Mouse (Mus musculus): Measurements from ENCODE around the gene Arid1b. TPM values are rescaled to one million over a fixed set of nuclear protein-coding genes. Genes with fewer than 3 reads are reported as not detected.

The Arid1b gene
- polyA plus RNA-seq, 1 experiment from 2014 or later, result 12.9 TPM

DNA sequence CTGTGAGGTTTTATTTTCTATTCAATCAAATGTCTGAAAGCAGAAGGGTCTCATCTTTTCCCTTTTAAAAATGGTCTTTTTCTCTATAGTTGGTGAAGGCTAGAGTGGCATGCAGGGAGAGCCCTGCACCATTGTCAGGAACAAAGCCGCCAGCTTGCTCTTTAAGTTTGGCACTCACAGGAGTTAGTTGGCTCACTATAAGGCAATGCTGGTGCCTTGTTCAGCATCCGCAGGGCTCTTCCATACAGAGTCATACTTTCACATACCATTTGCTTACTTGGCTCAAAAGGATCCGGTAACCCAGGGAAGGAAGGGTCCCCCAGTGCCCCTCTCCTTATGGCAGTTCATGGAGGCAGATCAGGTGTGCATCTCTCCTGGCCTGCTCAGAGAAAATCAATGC lies 279.0 kb downstream of the Arid1b start:
- peaks cover 20% of the 10 kb centered on the region for H3K36me3 ChIP-seq
- WGBS, result 95% methylated on average over 3 of the region's 3 CpGs
- ATAC-seq (replicated peaks; ENCODE audit: low FRiP score), result no peak

DNA sequence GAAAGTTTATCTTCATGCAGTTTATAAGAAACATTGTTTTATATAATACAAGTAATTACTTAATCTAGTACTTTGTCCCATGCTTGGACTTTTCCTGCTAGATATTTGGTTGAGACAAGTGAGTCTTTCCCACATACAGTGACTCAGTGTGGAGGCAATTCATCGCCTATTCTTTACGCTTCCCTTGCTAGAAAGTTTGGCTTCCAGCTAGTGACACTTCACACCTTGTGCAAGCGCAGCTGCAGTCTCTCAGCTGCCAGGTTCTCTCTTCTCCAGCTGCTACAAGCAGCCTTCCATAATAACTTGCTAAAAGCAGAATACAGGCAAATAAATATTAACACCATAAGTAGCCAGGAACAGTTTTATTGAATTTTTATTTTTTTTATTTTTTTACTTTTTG lies 279.6 kb downstream of the Arid1b start:
- no peak overlapping the region for H3K9ac ChIP-seq
- H3K27ac ChIP-seq, result no peak overlapping the region
- H3K36me3 ChIP-seq, result peaks cover 19% of the 10 kb centered on the region; the same call in 1 of the 2 replicates
- ATAC-seq (replicated peaks; ENCODE audit: low FRiP score), result no peak
- no peak overlapping the region for H3K4me2 ChIP-seq
- H3K9me3 ChIP-seq (replicated peaks), result no peaks in the 10 kb centered on the region
- no peaks in the 10 kb centered on the region for H3K27me3 ChIP-seq
- H3K4me1 ChIP-seq, result peaks cover 30% of the 10 kb centered on the region
- no peak overlapping the region for H3K4me3 ChIP-seq (replicated peaks)
- 67% methylated on average over 3 of the region's 3 CpGs for WGBS

More for the DNA sequence above, 279.0 kb downstream of the Arid1b start:
- Histone ChIP-seq H3K9me3 (replicated peaks) (no peaks in the 10 kb centered on the region), H3K27ac (no peak overlapping the region), H3K9ac (no peak overlapping the region), H3K4me2 (no peak overlapping the region), H3K4me1 (peaks cover 26% of the 10 kb centered on the region), H3K4me3 (replicated peaks) (no peak overlapping the region), H3K27me3 (no peaks in the 10 kb centered on the region)

GRCm38 (mm10) chr17:5274429-5274828 lies 280.3 kb downstream of the Arid1b start:
- no peak overlapping the region for H3K4me3 ChIP-seq (replicated peaks)
- no peak; the same call in 1 of the 2 replicates for ATAC-seq (replicated peaks; ENCODE audit: low FRiP score)
- H3K27ac ChIP-seq, result no peak overlapping the region
- H3K9ac ChIP-seq, result no peak overlapping the region
- H3K9me3 ChIP-seq (replicated peaks), result no peaks in the 10 kb centered on the region
- peaks cover 27% of the 10 kb centered on the region for H3K4me1 ChIP-seq
- peaks cover 24% of the 10 kb centered on the region; the same call in 1 of the 2 replicates for H3K36me3 ChIP-seq
- H3K4me2 ChIP-seq, result no peak overlapping the region
- 62% methylated on average over 3 of the region's 3 CpGs for WGBS
- H3K27me3 ChIP-seq, result no peaks in the 10 kb centered on the region

DNA sequence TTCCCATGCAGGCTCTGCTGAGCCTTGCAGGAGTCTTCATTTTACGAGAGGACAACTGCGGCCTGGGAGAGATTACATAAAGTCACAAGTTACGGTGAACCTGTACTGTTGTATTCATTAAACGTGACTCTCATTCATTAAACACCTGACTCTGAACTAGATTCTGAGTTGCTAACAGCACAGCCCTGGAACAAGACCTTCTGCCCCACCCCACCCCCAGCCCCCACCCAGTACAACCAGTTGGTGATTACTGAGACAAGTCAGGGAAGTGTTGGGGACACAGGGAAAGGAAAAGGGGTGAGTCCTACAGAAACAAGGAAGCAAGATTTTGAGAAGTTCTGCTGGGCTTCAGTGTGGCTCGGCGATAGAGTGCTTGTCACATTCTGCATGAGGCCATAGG lies 281.6 kb downstream of the Arid1b start:
- no peaks in the 10 kb centered on the region for H3K9me3 ChIP-seq (replicated peaks)
- 86% methylated on average over 6 of the region's 6 CpGs for WGBS
- no peak for ATAC-seq (replicated peaks; ENCODE audit: low FRiP score)
- H3K27ac ChIP-seq, result no peak overlapping the region
- H3K36me3 ChIP-seq, result peaks cover 32% of the 10 kb centered on the region
- no peak overlapping the region for H3K9ac ChIP-seq
- H3K4me2 ChIP-seq, result no peak overlapping the region
- peaks cover 19% of the 10 kb centered on the region; the same call in 1 of the 2 replicates for H3K4me1 ChIP-seq
- no peaks in the 10 kb centered on the region for H3K27me3 ChIP-seq
- H3K4me3 ChIP-seq (replicated peaks), result no peak overlapping the region

DNA sequence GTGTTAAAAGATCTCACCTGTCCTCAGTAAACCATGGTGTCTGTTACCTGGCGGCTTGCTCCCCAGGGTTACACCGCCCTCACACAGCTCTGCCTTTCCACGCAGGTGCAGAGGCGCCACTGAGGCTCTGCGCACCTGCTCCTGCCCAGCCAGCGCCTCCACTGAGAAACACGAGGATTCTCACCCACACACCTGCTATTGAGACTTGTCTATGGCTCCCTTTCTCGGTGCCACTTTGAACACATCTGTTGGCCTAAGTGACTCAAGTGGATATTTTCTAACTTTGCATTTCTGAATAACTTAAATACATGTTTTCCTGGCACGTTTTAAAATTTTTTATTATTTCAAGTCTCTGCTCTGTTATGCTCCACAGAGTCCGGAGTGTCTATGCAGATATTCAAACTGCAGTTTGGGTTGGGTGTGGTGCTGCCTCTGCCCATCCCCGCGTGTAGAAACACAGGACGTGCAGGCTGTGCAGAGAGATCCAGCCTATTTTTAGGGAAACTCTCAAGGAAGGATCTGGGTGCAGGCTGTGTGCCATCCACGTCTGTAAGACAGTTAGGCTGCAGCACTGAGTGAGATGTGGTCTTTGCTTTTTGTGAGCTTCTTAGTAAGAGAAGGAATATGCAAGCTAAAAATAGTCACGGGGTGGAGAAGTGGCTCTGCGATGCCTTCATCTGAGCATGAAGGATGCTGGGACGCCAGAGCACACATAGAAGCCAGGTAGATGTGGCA lies 283.2 kb downstream of the Arid1b start:
- Histone ChIP-seq H3K27ac (no peak overlapping the region), H3K9ac (no peak overlapping the region), H3K9me3 (replicated peaks) (no peaks in the 10 kb centered on the region), H3K36me3 (peaks cover 37% of the 10 kb centered on the region), H3K27me3 (no peaks in the 10 kb centered on the region), H3K4me2 (no peak overlapping the region), H3K4me3 (replicated peaks) (no peak overlapping the region), H3K4me1 (peaks cover 19% of the 10 kb centered on the region; the same call in 1 of the 2 replicates)
- 89% methylated on average over 17 of the region's 17 CpGs for WGBS
- ATAC-seq (replicated peaks; ENCODE audit: low FRiP score), result no peak

GRCm38 (mm10) chr17:5280499-5281053 lies 286.4 kb downstream of the Arid1b start:
- no peaks in the 10 kb centered on the region for H3K27me3 ChIP-seq
- no peak overlapping the region for H3K4me2 ChIP-seq
- H3K36me3 ChIP-seq, result peaks cover 46% of the 10 kb centered on the region
- no peaks in the 10 kb centered on the region for H3K9me3 ChIP-seq (replicated peaks)
- no peak for ATAC-seq (replicated peaks; ENCODE audit: low FRiP score)
- H3K4me1 ChIP-seq, result peaks cover 16% of the 10 kb centered on the region; the same call in 1 of the 2 replicates
- 90% methylated on average over 4 of the region's 4 CpGs for WGBS
- H3K9ac ChIP-seq, result no peak overlapping the region
- no peak overlapping the region for H3K27ac ChIP-seq
- no peak overlapping the region for H3K4me3 ChIP-seq (replicated peaks)

DNA sequence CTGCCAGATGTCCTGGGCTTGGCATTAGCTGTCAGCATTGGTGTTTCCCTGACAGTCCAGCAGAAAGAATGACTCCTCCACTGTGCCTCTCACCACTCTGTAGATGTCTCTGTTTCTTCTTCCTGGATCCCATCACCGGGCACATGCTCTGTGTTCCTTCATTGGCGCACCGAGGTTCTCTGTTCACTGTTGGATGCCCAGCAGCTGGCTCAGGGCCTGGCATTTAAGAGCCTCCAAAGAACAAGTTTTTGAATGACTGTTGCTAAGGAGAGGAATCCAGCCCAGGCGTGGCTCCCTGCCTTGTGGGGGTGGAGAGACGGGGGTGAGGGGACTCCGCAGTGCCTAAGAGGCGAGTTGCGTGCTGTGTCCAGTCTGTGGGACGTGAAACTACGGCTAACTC lies 290.7 kb downstream of the Arid1b start:
- no peak overlapping the region for H3K4me2 ChIP-seq
- H3K36me3 ChIP-seq, result peaks cover 38% of the 10 kb centered on the region
- WGBS, result 88% methylated on average over 10 of the region's 10 CpGs
- H3K9me3 ChIP-seq (replicated peaks), result no peaks in the 10 kb centered on the region
- ATAC-seq (replicated peaks; ENCODE audit: low FRiP score), result no peak
- no peak overlapping the region for H3K9ac ChIP-seq
- 0 out of 2 replicates have a peak, but pooled peaks cover 5% of the 10 kb centered on the region for H3K4me1 ChIP-seq
- no peak overlapping the region for H3K4me3 ChIP-seq (replicated peaks)
- H3K27ac ChIP-seq, result no peak overlapping the region
- H3K27me3 ChIP-seq, result no peaks in the 10 kb centered on the region

DNA sequence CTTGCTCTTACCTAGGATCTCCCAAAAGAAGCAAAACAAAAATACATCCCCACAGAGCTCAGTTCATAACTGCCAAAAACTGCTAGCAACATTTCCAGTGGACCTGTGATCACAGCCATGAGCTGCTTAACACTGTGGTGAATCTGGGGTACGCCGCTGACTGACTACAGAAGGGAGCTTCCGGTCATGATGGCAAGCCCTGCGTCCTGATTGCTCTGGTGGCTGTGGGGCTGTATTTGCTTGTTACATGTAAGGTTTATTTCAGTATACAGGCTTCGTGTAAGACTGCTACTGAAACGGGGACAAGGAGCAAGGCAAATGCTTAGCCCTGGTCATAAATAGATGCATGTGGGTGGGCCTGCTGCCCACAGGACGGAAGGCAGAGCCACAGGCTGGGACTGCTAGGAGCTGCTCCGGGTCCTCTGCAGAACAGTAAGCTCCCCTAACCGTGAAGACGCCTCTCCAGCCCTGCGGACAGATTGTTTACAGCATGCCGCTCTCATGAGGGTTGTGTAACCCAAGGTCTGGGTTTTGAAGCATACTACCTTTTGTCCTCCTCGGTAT lies 291.8 kb downstream of the Arid1b start:
- Histone ChIP-seq H3K27ac (no peak overlapping the region), H3K27me3 (no peaks in the 10 kb centered on the region), H3K9ac (no peak overlapping the region), H3K4me1 (0 out of 2 replicates have a peak, but pooled peaks cover 5% of the 10 kb centered on the region), H3K9me3 (replicated peaks) (no peaks in the 10 kb centered on the region), H3K4me2 (no peak overlapping the region), H3K36me3 (peaks cover 35% of the 10 kb centered on the region), H3K4me3 (replicated peaks) (no peak overlapping the region)
- no peak for ATAC-seq (replicated peaks; ENCODE audit: low FRiP score)
- 67% methylated on average over 13 of the region's 13 CpGs for WGBS

DNA sequence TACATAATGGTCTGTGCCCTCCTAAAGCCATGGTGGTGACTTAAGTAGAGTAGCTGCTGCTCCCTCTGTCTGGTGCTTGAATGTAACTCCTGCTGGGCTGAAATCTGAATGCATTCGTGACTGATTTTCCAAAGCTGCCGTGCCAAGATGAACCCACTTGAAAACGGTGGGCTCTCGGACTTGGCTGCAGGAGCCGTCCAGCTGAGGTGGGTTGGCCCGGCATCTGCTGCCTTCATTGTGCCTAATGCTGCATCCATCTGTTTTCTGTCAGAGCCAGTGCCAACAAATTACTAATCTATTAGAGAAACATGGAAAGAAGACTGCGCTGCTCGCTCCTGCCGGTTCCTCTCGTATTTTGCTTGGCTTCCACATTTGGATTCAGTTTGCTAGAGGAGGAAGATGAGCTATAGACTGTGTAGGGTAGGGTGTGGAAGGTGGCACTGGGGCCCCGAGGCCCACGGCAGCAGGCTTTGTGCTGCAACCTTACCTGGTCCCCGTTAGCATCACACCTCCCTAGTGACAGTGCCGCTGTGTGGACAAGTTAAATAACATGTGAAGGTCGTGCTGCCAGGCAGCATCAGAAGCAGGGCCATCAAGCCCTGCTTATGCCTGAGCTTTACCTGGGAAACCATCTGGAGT lies 292.6 kb downstream of the Arid1b start:
- ATAC-seq (replicated peaks; ENCODE audit: low FRiP score), result no peak
- Histone ChIP-seq H3K9me3 (replicated peaks) (no peaks in the 10 kb centered on the region), H3K4me3 (replicated peaks) (no peak overlapping the region), H3K4me1 (0 out of 2 replicates have a peak, but pooled peaks cover 5% of the 10 kb centered on the region), H3K36me3 (peaks cover 35% of the 10 kb centered on the region), H3K27ac (no peak overlapping the region), H3K4me2 (no peak overlapping the region), H3K9ac (no peak overlapping the region), H3K27me3 (no peaks in the 10 kb centered on the region)
- 83% methylated on average over 15 of the region's 15 CpGs for WGBS

DNA sequence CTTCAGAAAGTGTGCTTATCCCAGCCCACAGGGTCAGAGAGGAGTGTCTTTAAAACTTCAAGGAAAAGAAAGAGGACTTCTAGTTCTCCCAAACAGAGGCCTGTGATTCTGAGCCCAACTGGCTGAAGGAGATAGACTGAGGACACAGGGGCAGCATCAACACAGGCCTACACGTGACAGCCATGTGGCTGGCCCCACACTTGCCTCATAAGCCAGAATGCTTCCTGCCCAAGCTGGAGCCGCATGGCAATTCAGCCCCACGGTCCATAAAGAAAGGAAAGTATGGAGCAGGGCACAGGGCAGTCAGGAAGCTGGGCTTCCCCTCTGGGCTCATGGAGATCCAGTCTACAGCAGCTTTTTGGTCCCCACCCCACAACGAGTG lies 293.1 kb downstream of the Arid1b start:
- WGBS, result 42% methylated on average over 4 of the region's 4 CpGs
- ATAC-seq (replicated peaks; ENCODE audit: low FRiP score), result no peak
- no peaks in the 10 kb centered on the region for H3K27me3 ChIP-seq
- H3K27ac ChIP-seq, result 0 out of 2 replicates have a peak overlapping the region, but pooled peaks have one; percentile 43
- H3K4me3 ChIP-seq (replicated peaks), result no peak overlapping the region
- no peak overlapping the region for H3K9ac ChIP-seq
- H3K4me1 ChIP-seq, result 0 out of 2 replicates have a peak, but pooled peaks cover 5% of the 10 kb centered on the region
- peaks cover 31% of the 10 kb centered on the region for H3K36me3 ChIP-seq
- H3K4me2 ChIP-seq, result no peak overlapping the region
- no peaks in the 10 kb centered on the region for H3K9me3 ChIP-seq (replicated peaks)

DNA sequence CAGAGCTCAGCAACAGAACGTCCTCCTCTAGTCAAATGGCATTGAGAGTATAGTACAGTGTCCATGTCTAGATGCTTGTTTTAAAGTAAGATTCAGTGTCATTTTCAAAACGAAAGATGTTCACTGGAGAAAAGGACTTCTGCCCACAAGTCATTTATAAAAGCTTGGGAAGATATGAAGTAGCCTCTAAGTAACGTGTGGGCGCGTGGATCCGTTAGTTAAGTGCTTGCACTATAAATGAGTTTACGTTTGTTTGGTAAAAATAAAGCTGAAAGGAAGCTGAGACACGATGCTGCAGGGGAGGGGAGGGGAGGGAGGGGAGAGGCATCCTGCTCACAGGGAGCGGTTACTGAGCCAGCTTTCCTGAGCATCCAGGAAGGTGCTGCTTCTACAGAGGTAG lies 293.5 kb downstream of the Arid1b start:
- 58% methylated on average over 9 of the region's 9 CpGs for WGBS
- H3K27ac ChIP-seq, result 0 out of 2 replicates have a peak overlapping the region, but pooled peaks have one; percentile 43
- H3K4me2 ChIP-seq, result no peak overlapping the region
- 0 out of 2 replicates have a peak, but pooled peaks cover 5% of the 10 kb centered on the region for H3K4me1 ChIP-seq
- H3K27me3 ChIP-seq, result no peaks in the 10 kb centered on the region
- H3K36me3 ChIP-seq, result peaks cover 29% of the 10 kb centered on the region
- no peak overlapping the region for H3K4me3 ChIP-seq (replicated peaks)
- H3K9me3 ChIP-seq (replicated peaks), result no peaks in the 10 kb centered on the region
- H3K9ac ChIP-seq, result no peak overlapping the region
- no peak for ATAC-seq (replicated peaks; ENCODE audit: low FRiP score)
